Mouse (Mus musculus) kidney, embryonic 16.5 days (tissue): ENCODE data around the gene Zfp358. TPM values are rescaled to one million over a fixed set of nuclear protein-coding genes. Genes with fewer than 3 reads are reported as not detected.

ENCODE experiments used
- ATAC-seq: fragments of 200-750 bp; cut with Nextera tagmentation; 2 replicates; pipeline ENCODE4 v1.8.0; 2017; ENCODE audit warnings: moderate TSS enrichment; ENCODE audit not compliant: low FRiP score, low TSS enrichment
- H3K27ac ChIP-seq: fragments of 300-500 bp; sonication (generic); 2 replicates; pipeline ENCODE4 v1.5.1; 2014; ENCODE audit warnings: low read length
- H3K27me3 ChIP-seq: fragments of 300-500 bp; sonication (generic); 2 replicates; pipeline ENCODE4 v1.6.1; 2014; ENCODE audit warnings: low read length, control low read depth, mixed read lengths; ENCODE audit not compliant: insufficient read depth
- H3K36me3 ChIP-seq: fragments of 300-500 bp; sonication (generic); 2 replicates; pipeline ENCODE4 v1.6.1; 2014; ENCODE audit warnings: low read length, control low read depth, mixed read lengths; ENCODE audit not compliant: insufficient read depth
- H3K4me1 ChIP-seq: fragments of 300-500 bp; sonication (generic); 2 replicates; pipeline ENCODE4 v1.6.1; 2014; ENCODE audit warnings: low read length, control low read depth, mixed read lengths; ENCODE audit not compliant: insufficient read depth
- H3K4me2 ChIP-seq: fragments of 300-500 bp; sonication (generic); replicated peaks from 2 replicates; pipeline ENCODE4 v1.6.1; 2014; ENCODE audit warnings: low read depth, low read length
- H3K4me3 ChIP-seq: fragments of 300-500 bp; sonication (generic); 2 replicates; pipeline ENCODE4 v1.5.1; 2014; ENCODE audit warnings: mild to moderate bottlenecking, low read length
- H3K9ac ChIP-seq: fragments of 300-500 bp; sonication (generic); replicated peaks from 2 replicates; pipeline ENCODE4 v1.6.1; 2014; ENCODE audit warnings: low read length
- H3K9me3 ChIP-seq: fragments of 300-500 bp; sonication (generic); 2 replicates; pipeline ENCODE4 v1.6.1; 2016; ENCODE audit warnings: low read length, control low read depth
- WGBS: fragments of 180-500 bp; shearing (Covaris S2); extraction: QIAGEN DNeasy Blood & Tissue Kit; methylation state at CpG from one replicate; pipeline ENCODE4 v1.1.7; 2014; 5-methylcytosine and 5-hydroxymethylcytosine counted together
- polyA plus RNA-seq: library from polyadenylated mRNA; unstranded; fragments of >200 nt; fragmentation: Nextera tagmentation; extraction: Ambion mirVana; gene quantifications from 2 replicates; pipeline ENCODE4 v1.2.1, GENCODE M21; 2015

Zfp358 gene
- polyA plus RNA-seq, 1 experiment from 2014 or later: 55.6 TPM

GRCm38 (mm10) chr8:3470562-3470961 is 22.4 kb upstream of the Zfp358 start, which contains the start of gene Tex45:
Gene Tex45, plus strand, starts transcription at chr8:3470862.
- Histone ChIP-seq H3K9ac (no peak within 1 kb of the TSS), H3K27ac (no peak within 1 kb of the TSS), H3K27me3 (0 out of 2 replicates have a peak, but pooled peaks cover 4% of the 10 kb centered on the region), H3K4me3 (no peak within 1 kb of the TSS), H3K9me3 (no peaks in the 10 kb centered on the region), H3K4me1 (peaks cover 4% of the 10 kb centered on the region; the same call in 1 of the 2 replicates), H3K36me3 (no peaks in the 10 kb centered on the region), H3K4me2 (no peak within 1 kb of the TSS)
- no peak for ATAC-seq

GRCm38 (mm10) chr8:3475715-3476429 is 17.1 kb upstream of the Zfp358 start:
- H3K4me1 ChIP-seq: peaks cover 6% of the 10 kb centered on the region
- 27% methylated on average over 37 of the region's 37 CpGs for WGBS
- peaks cover 5% of the 10 kb centered on the region; the same call in 1 of the 2 replicates for H3K27me3 ChIP-seq
- ATAC-seq: no peak
- H3K9ac ChIP-seq: 0 out of 2 replicates have a peak overlapping the region, but pooled peaks have one; percentile 35
- no peaks in the 10 kb centered on the region for H3K9me3 ChIP-seq
- H3K27ac ChIP-seq: no peak overlapping the region
- H3K4me3 ChIP-seq: peak overlapping the region; percentile 35
- H3K36me3 ChIP-seq: no peaks in the 10 kb centered on the region
- H3K4me2 ChIP-seq: peak overlapping the region; percentile 55

- Histone ChIP-seq H3K9ac (no peak overlapping the region), H3K36me3 (no peaks in the 10 kb centered on the region), H3K4me1 (peaks cover 6% of the 10 kb centered on the region), H3K9me3 (no peaks in the 10 kb centered on the region), H3K27me3 (peaks cover 4% of the 10 kb centered on the region; the same call in 1 of the 2 replicates), H3K4me3 (no peak overlapping the region), H3K27ac (no peak overlapping the region), H3K4me2 (no peak overlapping the region)
- no peak for ATAC-seq
- WGBS: 50% methylated on average over 4 of the region's 4 CpGs
These were observed 12.6 kb upstream of the Zfp358 start for GRCm38 (mm10) chr8:3480221-3480785.

GRCm38 (mm10) chr8:3481605-3482004 is 11.3 kb upstream of the Zfp358 start:
- Histone ChIP-seq H3K9me3 (no peaks in the 10 kb centered on the region), H3K4me2 (no peak overlapping the region), H3K27ac (no peak overlapping the region), H3K4me3 (no peak overlapping the region), H3K9ac (no peak overlapping the region), H3K27me3 (no peaks in the 10 kb centered on the region), H3K36me3 (no peaks in the 10 kb centered on the region), H3K4me1 (no peaks in the 10 kb centered on the region)
- ATAC-seq: no peak
- 71% methylated on average over 5 of the region's 5 CpGs for whole genome bisulfite sequencing

GRCm38 (mm10) chr8:3482240-3482740 is 10.6 kb upstream of the Zfp358 start:
- no peaks in the 10 kb centered on the region for H3K9me3 ChIP-seq
- H3K36me3 ChIP-seq: no peaks in the 10 kb centered on the region
- no peak overlapping the region for H3K4me2 ChIP-seq
- H3K9ac ChIP-seq: no peak overlapping the region
- 91% methylated on average over 22 of the region's 22 CpGs for WGBS
- ATAC-seq: no peak
- H3K27me3 ChIP-seq: no peaks in the 10 kb centered on the region
- H3K4me3 ChIP-seq: no peak overlapping the region
- H3K4me1 ChIP-seq: no peaks in the 10 kb centered on the region
- no peak overlapping the region for H3K27ac ChIP-seq

GRCm38 (mm10) chr8:3483546-3483945 is 9.4 kb upstream of the Zfp358 start:
- ATAC-seq: no peak

GRCm38 (mm10) chr8:3485192-3485591 is 7.7 kb upstream of the Zfp358 start:
- ATAC-seq: no peak
- 24% methylated on average over 5 of the region's 5 CpGs for WGBS

More at GRCm38 (mm10) chr8:3483546-3483945, 9.4 kb upstream of the Zfp358 start:
- no peak overlapping the region for H3K4me3 ChIP-seq
- no peaks in the 10 kb centered on the region for H3K36me3 ChIP-seq
- H3K4me2 ChIP-seq: no peak overlapping the region
- H3K9me3 ChIP-seq: no peaks in the 10 kb centered on the region
- H3K4me1 ChIP-seq: no peaks in the 10 kb centered on the region
- no peak overlapping the region for H3K27ac ChIP-seq
- no peak overlapping the region for H3K9ac ChIP-seq
- no peaks in the 10 kb centered on the region for H3K27me3 ChIP-seq
- 91% methylated on average over 7 of the region's 7 CpGs for WGBS

GRCm38 (mm10) chr8:3493845-3494208 is 889 bp downstream of the Zfp358 start:
- Histone ChIP-seq H3K9ac (peak overlapping the region; percentile 99), H3K4me1 (peaks cover 6% of the 10 kb centered on the region), H3K27me3 (no peaks in the 10 kb centered on the region), H3K4me2 (peak overlapping the region; percentile 75), H3K4me3 (peak overlapping the region; percentile 93), H3K27ac (peak overlapping the region; percentile 87), H3K9me3 (peaks cover 16% of the 10 kb centered on the region), H3K36me3 (peaks cover 32% of the 10 kb centered on the region)
- WGBS: 32% methylated on average over 6 of the region's 6 CpGs
- ATAC-seq: 0 out of 2 replicates have a peak, but pooled peaks have one; percentile 4

More at GRCm38 (mm10) chr8:3485192-3485591, 7.7 kb upstream of the Zfp358 start:
- H3K9me3 ChIP-seq: no peaks in the 10 kb centered on the region
- H3K9ac ChIP-seq: no peak overlapping the region
- H3K4me3 ChIP-seq: no peak overlapping the region
- H3K36me3 ChIP-seq: no peaks in the 10 kb centered on the region
- H3K27me3 ChIP-seq: no peaks in the 10 kb centered on the region
- no peak overlapping the region for H3K4me2 ChIP-seq
- H3K27ac ChIP-seq: no peak overlapping the region
- no peaks in the 10 kb centered on the region for H3K4me1 ChIP-seq

GRCm38 (mm10) chr8:3495578-3496427 is 2.9 kb downstream of the Zfp358 start:
- H3K36me3 ChIP-seq: peaks cover 32% of the 10 kb centered on the region
- H3K9ac ChIP-seq: no peak overlapping the region
- WGBS: 96% methylated on average over 44 of the region's 44 CpGs
- H3K27me3 ChIP-seq: no peaks in the 10 kb centered on the region
- H3K4me3 ChIP-seq: no peak overlapping the region
- ATAC-seq: no peak
- peaks cover 11% of the 10 kb centered on the region for H3K4me1 ChIP-seq
- H3K9me3 ChIP-seq: peaks cover 16% of the 10 kb centered on the region
- no peak overlapping the region for H3K27ac ChIP-seq
- H3K4me2 ChIP-seq: no peak overlapping the region
